Mouse (Mus musculus): ENCODE data around the gene Nek9.

The Nek9 gene

DNA sequence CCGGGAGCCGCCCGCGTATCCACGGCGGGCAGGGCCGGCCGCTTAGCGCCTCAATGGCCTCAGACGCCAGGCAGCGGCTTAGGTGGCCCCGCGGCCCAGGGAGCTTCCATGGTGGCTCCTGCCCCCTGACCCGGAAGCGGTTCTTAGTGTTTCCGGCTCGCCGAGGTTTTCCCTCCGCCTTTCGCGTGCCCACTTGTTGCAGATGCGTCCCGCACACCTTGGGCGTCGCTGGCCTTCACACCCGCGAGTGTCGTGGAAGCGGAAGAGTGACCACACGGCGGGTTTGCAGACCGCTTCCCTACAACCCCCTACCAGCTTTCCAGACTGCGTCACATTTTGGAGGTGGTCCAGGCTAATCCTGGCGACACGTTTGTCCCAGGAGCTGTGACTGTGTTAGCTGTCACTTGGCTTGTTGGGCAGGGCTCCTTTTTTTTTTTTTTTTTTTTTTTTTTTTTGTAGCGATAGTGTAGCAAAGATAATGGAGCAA, at the start of gene Nek9:
Nek9 (minus strand) TSS at position 120 of the 487 bp plus-strand sequence.
- DNase-seq (ENCODE audit: low spot score), result peak; percentile 88

- no peak for DNase-seq (ENCODE audit: low spot score)
Measured at GRCm38 (mm10) chr12:85385995-85386375, 46.8 kb upstream of the Nek9 start.

DNA sequence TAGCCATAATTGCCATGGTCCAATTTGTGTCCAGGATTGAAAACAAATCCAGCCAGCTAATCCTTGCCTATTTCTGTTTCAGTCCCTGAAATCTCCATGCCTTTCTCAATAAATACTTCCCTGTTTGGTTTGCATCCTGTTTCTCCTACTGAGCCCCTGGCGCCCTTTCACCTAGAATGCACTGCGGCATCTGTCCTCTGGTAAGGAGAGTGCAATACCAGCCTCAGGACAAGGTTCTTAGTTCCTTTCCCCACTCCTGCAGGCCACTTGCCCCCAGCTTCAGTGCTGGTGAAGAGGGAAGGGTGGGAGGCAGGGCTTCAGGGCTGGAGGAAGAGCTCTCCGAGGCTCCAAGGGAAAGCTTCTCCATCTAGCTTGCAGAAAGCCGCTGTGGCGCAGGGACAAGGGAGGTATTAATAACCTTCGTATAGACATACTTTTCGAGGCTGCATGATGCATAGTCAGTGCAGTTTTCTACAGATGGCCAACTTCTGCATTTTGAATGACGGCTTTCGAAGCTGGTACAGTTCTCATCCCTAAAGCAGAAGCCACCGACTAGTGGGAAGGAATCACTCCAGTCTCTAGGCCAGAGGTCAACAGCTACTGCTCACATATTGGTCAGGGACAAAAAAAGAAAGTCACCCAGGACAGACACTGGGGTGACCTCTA, 46.3 kb upstream of the Nek9 start:
- DNase-seq (ENCODE audit: low spot score), result no peak

GRCm38 (mm10) chr12:85382761-85383680, 43.9 kb upstream of the Nek9 start:
- no peak for DNase-seq (ENCODE audit: low spot score)

DNA sequence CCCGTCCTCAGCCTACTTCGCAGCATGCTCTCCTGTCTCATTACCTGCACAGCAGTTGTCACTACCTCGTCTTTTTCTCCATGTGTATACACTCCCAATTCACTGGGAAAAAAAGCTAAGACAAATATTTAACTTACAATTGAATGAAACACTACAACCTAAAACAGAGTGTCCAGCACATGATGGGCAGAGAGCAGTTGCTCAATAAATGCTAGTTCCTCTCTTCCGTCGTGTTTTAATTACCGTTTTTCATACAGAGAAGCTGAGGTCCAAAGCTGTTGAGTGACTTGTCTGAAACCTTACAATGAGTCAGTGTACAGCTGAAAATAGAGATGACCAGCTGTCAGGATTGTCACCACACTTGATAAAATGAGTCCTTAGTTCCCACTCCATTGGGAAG, 42.4 kb upstream of the Nek9 start:
- DNase-seq (ENCODE audit: low spot score), result no peak

DNA sequence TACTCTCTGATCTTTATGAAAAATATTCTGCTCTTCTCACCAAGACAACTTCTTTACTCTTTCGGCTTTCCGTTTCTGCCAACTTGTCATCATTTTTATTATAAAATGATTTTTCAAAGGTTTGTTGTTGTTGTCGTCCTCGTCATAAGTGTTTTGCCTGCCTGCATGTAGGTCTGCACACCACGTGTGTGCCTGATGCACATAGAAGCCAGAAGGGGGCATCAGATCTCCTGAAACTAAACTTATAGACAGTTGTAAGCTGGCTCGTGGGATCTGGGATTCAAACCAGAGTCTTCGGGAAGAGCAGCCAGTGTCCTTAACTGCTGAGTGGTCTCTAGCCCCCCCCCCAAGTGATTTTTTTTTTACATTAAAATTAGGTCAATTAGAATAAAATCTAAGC, 41.8 kb upstream of the Nek9 start:
- DNase-seq (ENCODE audit: low spot score), result no peak

- DNase-seq (ENCODE audit: low spot score), result no peak
Measured at GRCm38 (mm10) chr12:85380308-85380707, 41.1 kb upstream of the Nek9 start.

DNA sequence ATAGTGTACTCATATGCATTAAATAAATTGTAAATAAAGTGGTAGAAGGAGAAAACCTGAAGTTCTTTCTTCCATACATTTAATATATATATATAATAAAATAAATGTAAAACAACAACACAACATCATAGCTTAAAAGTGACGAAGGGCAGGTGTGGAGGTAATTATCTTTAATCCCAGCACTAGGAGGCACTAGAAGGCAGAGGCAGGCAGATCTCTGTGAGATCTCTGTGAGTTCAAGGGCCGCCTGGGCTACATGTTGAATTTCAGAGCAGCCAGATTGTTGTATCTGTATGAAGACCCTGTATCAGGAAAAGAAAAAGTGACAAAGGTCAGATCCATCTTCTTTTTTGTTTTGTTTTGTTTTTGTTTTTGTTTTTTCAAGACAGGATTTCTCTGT, 39.1 kb upstream of the Nek9 start:
- no peak for DNase-seq (ENCODE audit: low spot score)

DNA sequence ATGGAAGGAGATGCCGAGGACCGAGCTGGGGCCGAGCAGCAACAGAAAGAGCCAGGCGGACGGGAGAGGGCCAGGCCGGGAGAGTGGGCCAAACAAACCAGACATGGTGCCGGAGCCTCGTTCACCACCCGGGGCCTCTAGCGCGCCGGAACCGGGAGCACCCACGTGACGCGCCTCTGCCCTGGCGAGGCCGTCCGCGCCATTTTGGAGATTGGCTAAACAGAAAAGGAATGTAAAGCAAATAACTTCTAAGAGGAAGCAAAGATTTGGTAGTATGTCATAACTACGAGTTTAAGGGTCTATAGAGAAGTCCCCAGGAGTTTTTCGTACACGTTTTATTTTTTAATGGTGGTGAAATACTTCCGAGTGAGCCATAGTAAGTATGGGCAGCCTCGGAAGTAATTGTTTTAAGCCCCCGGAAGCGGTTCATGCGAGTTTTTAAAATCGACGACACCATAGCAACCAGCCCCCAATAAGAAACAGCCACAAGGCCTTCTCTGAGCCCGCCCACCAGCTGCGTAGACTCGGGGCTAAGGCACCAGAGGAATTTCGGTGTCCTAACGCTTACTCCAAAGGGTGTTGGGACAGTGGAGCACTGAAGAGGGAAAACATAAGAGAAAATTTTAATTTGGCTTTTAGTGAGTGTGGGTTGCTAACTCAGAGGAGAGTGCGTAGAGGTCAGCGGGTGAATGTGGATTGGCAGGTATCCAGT, 35.6 kb upstream of the Nek9 start, which contains the start of gene Tmed10:
Tmed10 (minus strand) TSS at position 287 of the 712 bp plus-strand sequence.
- peak; percentile 97 for DNase-seq (ENCODE audit: low spot score)

DNA sequence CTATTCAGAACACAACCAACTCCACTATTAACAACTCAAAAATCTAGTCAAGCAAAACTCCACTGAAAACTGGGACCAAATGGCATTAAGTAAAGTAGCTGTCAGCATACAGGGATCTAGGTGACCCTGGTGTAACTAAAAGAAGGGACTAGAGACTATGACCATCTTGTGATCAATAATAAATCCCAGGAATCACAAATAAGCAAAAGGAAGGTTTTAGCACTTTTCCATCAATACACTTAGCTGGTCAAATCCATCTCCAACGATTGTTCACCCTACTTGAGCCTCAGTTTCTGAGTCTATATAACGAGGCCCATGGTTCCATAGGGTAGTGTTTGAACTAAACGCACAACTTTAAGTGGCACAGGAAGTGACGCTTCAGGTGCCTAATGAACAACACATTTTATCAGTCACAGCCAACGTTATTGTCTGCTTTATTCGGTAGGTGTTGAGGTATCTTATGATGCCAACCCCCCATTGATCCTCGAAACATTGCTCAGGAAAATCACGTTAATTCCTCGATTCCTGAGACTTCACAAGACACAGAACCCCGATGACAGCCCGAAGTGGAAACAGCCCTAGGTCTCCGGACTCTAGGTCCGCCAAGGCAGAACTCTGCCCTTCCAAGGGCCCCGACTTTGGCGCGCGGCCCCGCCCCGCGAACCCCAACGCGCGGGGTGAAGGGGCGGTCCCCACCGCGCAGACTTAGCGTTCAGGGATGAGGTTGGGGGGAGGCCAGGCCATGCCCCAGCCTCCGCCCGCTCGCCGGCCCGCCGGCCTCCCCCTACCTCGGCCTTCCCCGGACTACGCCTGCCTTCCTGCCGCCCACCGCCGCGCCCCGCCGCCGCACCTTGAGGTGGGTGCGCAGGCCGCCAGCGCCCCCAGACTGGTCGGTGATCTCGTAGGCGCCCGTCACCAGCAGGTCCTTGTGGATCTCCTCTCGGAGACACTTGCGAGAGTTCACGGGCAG, 34.7 kb upstream of the Nek9 start:
- no peak for DNase-seq (ENCODE audit: low spot score)

DNA sequence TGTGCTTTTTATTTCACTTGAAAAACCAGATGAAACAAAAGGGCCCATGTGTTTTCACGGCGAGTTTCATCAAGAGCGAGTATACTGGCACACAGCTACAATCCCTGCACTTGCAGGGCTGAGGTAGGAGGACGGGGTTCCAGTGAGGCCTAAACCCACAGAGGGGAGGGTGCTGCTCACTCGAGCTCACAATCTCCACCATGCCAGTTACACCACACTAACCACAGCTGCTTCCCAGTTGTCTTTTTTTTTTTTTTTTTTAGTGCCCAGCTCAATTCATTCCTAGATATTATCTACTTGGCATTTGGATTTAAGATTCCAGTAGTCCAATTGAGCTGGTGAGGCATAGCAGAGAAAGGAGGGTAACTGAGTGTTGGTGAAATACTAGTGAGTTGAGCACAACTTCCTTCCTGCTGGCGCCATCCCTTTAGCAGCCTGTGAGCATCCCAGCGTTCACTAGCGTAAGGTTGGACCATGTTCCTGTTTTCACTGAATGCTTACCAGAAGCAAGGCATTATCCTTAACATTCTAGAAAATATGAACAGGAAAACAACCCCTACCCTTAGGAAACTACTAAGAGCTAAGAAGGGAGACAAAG, 33.0 kb upstream of the Nek9 start:
- DNase-seq (ENCODE audit: low spot score), result no peak

DNA sequence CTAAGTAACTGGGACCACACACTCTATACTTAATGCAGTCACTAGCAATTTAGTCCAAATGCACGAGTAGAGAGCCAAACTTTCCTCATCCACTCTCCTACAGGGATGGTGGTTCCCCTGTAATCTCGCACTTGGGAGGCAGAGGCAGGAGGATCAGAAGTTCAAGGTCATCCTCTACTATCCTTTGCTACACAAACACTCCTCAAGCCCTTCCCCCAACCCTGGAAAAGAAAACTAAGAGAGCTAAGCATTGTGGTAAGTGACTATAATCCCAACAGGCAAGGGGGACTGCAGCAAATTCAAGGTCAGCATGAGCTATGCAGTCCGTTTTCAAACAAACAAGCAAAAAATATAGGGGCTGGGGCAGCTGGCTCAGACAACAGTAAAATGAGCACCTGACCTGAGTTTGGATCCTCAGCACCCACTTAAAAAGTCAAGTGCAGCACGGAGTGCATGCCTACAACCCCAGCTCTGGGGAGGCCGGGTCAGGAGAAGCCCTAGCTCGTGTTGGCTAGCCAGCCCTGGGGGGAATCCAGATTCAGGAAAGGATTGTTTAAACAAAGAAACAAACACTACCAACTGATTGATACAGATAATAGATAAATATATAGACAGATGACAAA, 29.4 kb upstream of the Nek9 start:
- no peak for DNase-seq (ENCODE audit: low spot score)

GRCm38 (mm10) chr12:85366271-85366670, 27.1 kb upstream of the Nek9 start:
- DNase-seq (ENCODE audit: low spot score), result peak; percentile 51

GRCm38 (mm10) chr12:85362510-85362909, 23.3 kb upstream of the Nek9 start:
- no peak for DNase-seq (ENCODE audit: low spot score)

DNA sequence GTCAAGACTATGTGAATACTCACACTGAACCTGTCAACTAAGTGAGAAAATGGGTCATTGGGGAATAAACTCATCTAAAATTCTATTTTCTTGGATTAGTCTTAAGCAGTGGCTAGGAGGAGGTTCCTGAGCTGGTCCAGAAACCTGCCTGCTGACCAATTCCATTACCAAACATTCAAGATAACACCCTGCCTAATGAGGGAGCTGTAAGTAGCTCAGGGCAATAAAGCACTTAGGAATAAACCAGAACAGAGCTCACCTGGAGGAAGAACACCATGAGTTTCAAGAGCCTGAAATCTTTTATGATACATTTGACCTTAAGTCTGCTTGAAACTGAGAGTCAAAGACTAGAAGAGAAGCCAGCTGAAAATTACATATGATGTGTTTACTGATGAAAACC, 22.4 kb upstream of the Nek9 start:
- DNase-seq (ENCODE audit: low spot score), result no peak

GRCm38 (mm10) chr12:85361165-85361564, 22.0 kb upstream of the Nek9 start:
- DNase-seq (ENCODE audit: low spot score), result no peak

GRCm38 (mm10) chr12:85354061-85354460, 14.9 kb upstream of the Nek9 start:
- DNase-seq (ENCODE audit: low spot score), result no peak

DNA sequence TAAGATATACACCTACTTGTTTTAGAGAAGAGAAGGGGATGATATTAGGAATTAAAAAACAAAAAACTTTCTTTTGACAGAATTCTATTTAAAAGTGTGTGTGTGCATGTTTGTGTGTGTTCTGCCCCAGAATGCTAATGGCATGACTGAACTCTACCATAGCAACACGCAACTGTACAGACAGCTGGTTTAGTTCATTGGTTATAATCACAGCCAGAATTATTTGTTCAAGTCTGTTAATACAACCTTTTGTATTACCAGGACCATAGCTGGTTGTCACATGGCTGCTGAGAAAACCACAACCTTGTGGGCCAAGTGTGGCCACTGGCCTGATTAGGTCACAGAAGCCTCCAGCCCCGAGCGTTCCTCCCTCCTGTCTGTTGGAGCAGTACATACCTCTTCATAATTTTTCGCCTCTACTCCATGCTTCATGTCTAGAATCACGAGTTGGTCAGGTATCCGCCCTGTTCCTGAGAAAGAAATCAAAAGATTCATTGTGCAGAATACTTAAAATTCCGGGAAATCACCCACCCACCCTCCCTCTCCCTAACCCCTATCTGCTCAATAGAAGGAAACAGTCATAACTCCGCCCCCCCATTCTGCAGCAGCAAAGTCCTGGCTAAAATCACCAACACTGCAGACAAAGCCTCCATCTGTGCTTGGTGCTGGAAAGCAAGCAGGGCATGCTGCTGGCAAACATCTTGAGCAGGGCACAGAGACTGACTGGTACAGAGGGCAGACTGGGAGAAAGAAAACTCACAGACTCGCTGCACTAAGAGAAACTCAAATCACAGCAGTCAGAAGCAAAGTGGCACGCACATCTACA, 11.5 kb upstream of the Nek9 start:
- DNase-seq (ENCODE audit: low spot score), result no peak

DNA sequence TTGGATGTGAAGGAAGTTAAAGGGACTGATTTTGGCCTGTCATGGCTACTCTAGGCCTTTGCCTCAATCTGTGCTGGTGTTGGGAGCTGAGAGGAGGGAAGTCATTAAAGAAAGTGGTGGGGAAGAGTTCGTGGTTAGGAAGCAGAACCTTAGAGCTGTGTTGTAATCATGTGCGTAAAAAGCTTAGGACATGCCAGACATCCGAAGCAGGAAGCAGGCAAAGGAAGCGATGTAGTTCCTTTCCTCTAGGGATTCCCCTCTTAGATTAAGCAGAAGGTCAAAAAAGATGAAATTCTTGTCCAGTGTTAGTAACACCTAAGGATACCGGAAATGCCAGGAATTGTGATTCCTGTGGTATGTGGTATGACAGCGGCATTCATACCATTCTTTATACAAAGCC, 9.2 kb upstream of the Nek9 start:
- DNase-seq (ENCODE audit: low spot score), result no peak

GRCm38 (mm10) chr12:85347196-85347595, 8.0 kb upstream of the Nek9 start:
- DNase-seq (ENCODE audit: low spot score), result no peak

All from layer of hippocampus, adult 9-10 months (tissue).